ENCODE assay signal across 14 mouse cellular contexts in genomic region chr14:31794776-31795126, GRCm38 (mm10). TPM values are rescaled to one million over a fixed set of nuclear protein-coding genes. Genes with fewer than 3 reads are reported as not detected.
DNase-seq lines count a peak whose midpoint lies in the region; ATAC-seq lines count a peak whose summit lies in the region.
"Had no signal": no experiment of that assay in that cellular context is flagged by ENCODE, and none has a peak within 500 bp of the region (broad histone marks: within the 10 kb centered on the region; RNA-seq: fewer than 3 reads in every experiment).

No protein-coding gene starts in this region.

- 18% methylated on average over 1 of the region's 1 CpGs for WGBS in forebrain, embryonic 15.5 days
- WGBS in forebrain, embryonic 11.5 days, result 59% methylated on average over 1 of the region's 1 CpGs
- 45% methylated on average over 1 of the region's 1 CpGs for WGBS in midbrain, embryonic 13.5 days
- 36% methylated on average over 1 of the region's 1 CpGs for WGBS in midbrain, embryonic 14.5 days
- WGBS in forebrain, embryonic 16.5 days, result 32% methylated on average over 1 of the region's 1 CpGs

- H3K4me1 ChIP-seq in forebrain, embryonic 15.5 days, result peaks cover 6% of the 10 kb centered on the region
- H3K4me1 ChIP-seq in forebrain, embryonic 11.5 days (replicated peaks; ENCODE audit: control insufficient read depth, insufficient read depth, low read length), result no peaks in the 10 kb centered on the region
- peaks cover 24% of the 10 kb centered on the region for H3K4me1 ChIP-seq in midbrain, embryonic 13.5 days (replicated peaks)
- peaks cover 3% of the 10 kb centered on the region; the same call in 1 of the 2 replicates for H3K4me1 ChIP-seq in midbrain, embryonic 14.5 days (ENCODE audit: control insufficient read depth, insufficient read depth, low read length)
- peaks cover 7% of the 10 kb centered on the region for H3K4me1 ChIP-seq in forebrain, embryonic 16.5 days (replicated peaks; ENCODE audit: control insufficient read depth, insufficient read depth, low read length)
- H3K4me1 ChIP-seq: intestine, embryonic 15.5 days had no signal

- H3K27ac ChIP-seq in forebrain, embryonic 15.5 days (replicated peaks), result peak overlapping the region; percentile 47; the same call in 1 of the 2 replicates
- H3K27ac ChIP-seq in forebrain, embryonic 11.5 days (ENCODE audit: low read depth, low read length), result no peak overlapping the region
- no peak overlapping the region for H3K27ac ChIP-seq in midbrain, embryonic 13.5 days
- no peak overlapping the region for H3K27ac ChIP-seq in midbrain, embryonic 14.5 days (replicated peaks; ENCODE audit: low read depth, low read length)
- H3K27ac ChIP-seq in forebrain, embryonic 16.5 days (ENCODE audit: low read length), result no peak overlapping the region
- H3K27ac ChIP-seq: embryonic facial prominence, embryonic 13.5 days; heart, adult 2 months; hindbrain, embryonic 12.5 days; intestine, embryonic 15.5 days had no signal

- H3K36me3 ChIP-seq in forebrain, embryonic 15.5 days, result no peaks in the 10 kb centered on the region
- H3K36me3 ChIP-seq in forebrain, embryonic 11.5 days (ENCODE audit: control insufficient read depth, insufficient read depth, low read length), result no peaks in the 10 kb centered on the region
- H3K36me3 ChIP-seq in midbrain, embryonic 13.5 days, result no peaks in the 10 kb centered on the region
- no peaks in the 10 kb centered on the region for H3K36me3 ChIP-seq in midbrain, embryonic 14.5 days (ENCODE audit: control insufficient read depth, insufficient read depth, low read length)
- H3K36me3 ChIP-seq in forebrain, embryonic 16.5 days (ENCODE audit: control insufficient read depth, insufficient read depth), result no peaks in the 10 kb centered on the region
- H3K36me3 ChIP-seq: embryonic facial prominence, embryonic 13.5 days; hindbrain, embryonic 12.5 days; intestine, embryonic 15.5 days had no signal

- DNase-seq in forebrain, embryonic 11.5 days (ENCODE audit: low spot score), result no peak
- DNase-seq in midbrain, embryonic 14.5 days, result no peak
- DNase-seq in right cerebral cortex, postnatal 36 days (ENCODE audit: low spot score in 2 of 2), result no peak
- DNase-seq: cerebellum, adult 11 months; gastrocnemius, postnatal 10 days; heart, adult 2 months; kidney, adult 18-20 months had no signal

- H3K27me3 ChIP-seq in forebrain, embryonic 15.5 days, result no peaks in the 10 kb centered on the region
- no peaks in the 10 kb centered on the region for H3K27me3 ChIP-seq in forebrain, embryonic 11.5 days (ENCODE audit: control insufficient read depth, insufficient read depth, low read length)
- no peaks in the 10 kb centered on the region for H3K27me3 ChIP-seq in midbrain, embryonic 13.5 days
- no peaks in the 10 kb centered on the region for H3K27me3 ChIP-seq in midbrain, embryonic 14.5 days (ENCODE audit: control insufficient read depth, insufficient read depth, low read length)
- no peaks in the 10 kb centered on the region for H3K27me3 ChIP-seq in forebrain, embryonic 16.5 days (replicated peaks; ENCODE audit: control insufficient read depth, insufficient read depth, low read length)
- H3K27me3 ChIP-seq: embryonic facial prominence, embryonic 13.5 days; hindbrain, embryonic 12.5 days; intestine, embryonic 15.5 days had no signal

- H3K4me2 ChIP-seq in forebrain, embryonic 15.5 days (replicated peaks), result no peak overlapping the region
- no peak overlapping the region for H3K4me2 ChIP-seq in forebrain, embryonic 11.5 days (ENCODE audit: low read depth, low read length, severe bottlenecking)
- H3K4me2 ChIP-seq in midbrain, embryonic 13.5 days (replicated peaks), result no peak overlapping the region
- H3K4me2 ChIP-seq in midbrain, embryonic 14.5 days (ENCODE audit: low read length), result no peak overlapping the region
- no peak overlapping the region for H3K4me2 ChIP-seq in forebrain, embryonic 16.5 days (ENCODE audit: low read length)
- H3K4me2 ChIP-seq: embryonic facial prominence, embryonic 13.5 days; heart, embryonic 11.5 days; hindbrain, embryonic 12.5 days; intestine, embryonic 15.5 days had no signal

- H3K4me3 ChIP-seq in forebrain, embryonic 15.5 days, result no peak overlapping the region
- H3K4me3 ChIP-seq in forebrain, embryonic 11.5 days (ENCODE audit: low read depth, low read length), result no peak overlapping the region
- H3K4me3 ChIP-seq in midbrain, embryonic 13.5 days (replicated peaks), result no peak overlapping the region
- H3K4me3 ChIP-seq in midbrain, embryonic 14.5 days (replicated peaks; ENCODE audit: low read depth, low read length), result no peak overlapping the region
- H3K4me3 ChIP-seq in forebrain, embryonic 16.5 days (replicated peaks; ENCODE audit: low read length), result no peak overlapping the region
- H3K4me3 ChIP-seq: embryonic facial prominence, embryonic 13.5 days; heart, adult 2 months; hindbrain, embryonic 12.5 days; intestine, embryonic 15.5 days had no signal

- no peaks in the 10 kb centered on the region for H3K9me3 ChIP-seq in forebrain, embryonic 15.5 days
- H3K9me3 ChIP-seq in forebrain, embryonic 11.5 days (ENCODE audit: control insufficient read depth, low read length), result no peaks in the 10 kb centered on the region
- H3K9me3 ChIP-seq in midbrain, embryonic 13.5 days, result no peaks in the 10 kb centered on the region
- H3K9me3 ChIP-seq in midbrain, embryonic 14.5 days (ENCODE audit: control insufficient read depth, low read length), result no peaks in the 10 kb centered on the region
- no peaks in the 10 kb centered on the region for H3K9me3 ChIP-seq in forebrain, embryonic 16.5 days (ENCODE audit: control insufficient read depth, low read length)
- H3K9me3 ChIP-seq: embryonic facial prominence, embryonic 13.5 days; hindbrain, embryonic 12.5 days; intestine, embryonic 15.5 days had no signal

- ATAC-seq in forebrain, embryonic 15.5 days (replicated peaks), result peak; percentile 69
- no peak for ATAC-seq in forebrain, embryonic 11.5 days (replicated peaks; ENCODE audit: low FRiP score)
- 0 out of 2 replicates have a peak, but pooled peaks have one; percentile 53 for ATAC-seq in midbrain, embryonic 13.5 days
- ATAC-seq in midbrain, embryonic 14.5 days (ENCODE audit: low FRiP score, low TSS enrichment), result no peak
- ATAC-seq in forebrain, embryonic 16.5 days, result peak; percentile 50; the same call in 1 of the 2 replicates

- no peak overlapping the region for H3K9ac ChIP-seq in forebrain, embryonic 15.5 days (replicated peaks)
- H3K9ac ChIP-seq in forebrain, embryonic 11.5 days (ENCODE audit: low read length), result no peak overlapping the region
- no peak overlapping the region for H3K9ac ChIP-seq in midbrain, embryonic 13.5 days (replicated peaks)
- H3K9ac ChIP-seq in midbrain, embryonic 14.5 days (replicated peaks; ENCODE audit: low read length), result no peak overlapping the region
- no peak overlapping the region for H3K9ac ChIP-seq in forebrain, embryonic 16.5 days (replicated peaks; ENCODE audit: low read depth, low read length)
- H3K9ac ChIP-seq: embryonic facial prominence, embryonic 13.5 days; intestine, embryonic 15.5 days had no signal

RNA-seq across cellular contexts. Expression of gene Ankrd28, which starts 35.7 kb away (rescaled TPM):
- polyA plus RNA-seq in forebrain, embryonic 15.5 days (2015; fragmentation: Nextera tagmentation; extraction: Ambion mirVana), result 11.6 and 12.3 TPM in 2 replicates
- 13.8 and 14.1 TPM in 2 replicates for polyA plus RNA-seq in forebrain, embryonic 11.5 days (2014; fragmentation: Nextera tagmentation; extraction: Ambion mirVana)
- 9.9 and 11.1 TPM in 2 replicates for polyA plus RNA-seq in midbrain, embryonic 13.5 days (2015; fragmentation: Nextera tagmentation; extraction: Ambion mirVana)
- polyA plus RNA-seq in midbrain, embryonic 14.5 days (2014; fragmentation: Nextera tagmentation; extraction: Ambion mirVana), result 10.1 and 15.3 TPM in 2 replicates
- polyA plus RNA-seq in forebrain, embryonic 16.5 days (2015; fragmentation: Nextera tagmentation; extraction: Ambion mirVana), result 12.2 and 12.4 TPM in 2 replicates

Comparison
In these comparisons a context has a peak if more than half of its experiments do, and no peak if none do; other contexts are left out.
1. ATAC-seq: peak in forebrain, embryonic 15.5 days (single experiment), midbrain, embryonic 13.5 days (single experiment) and forebrain, embryonic 16.5 days (single experiment); none in forebrain, embryonic 11.5 days (single experiment) and midbrain, embryonic 14.5 days (single experiment).